Mouse (Mus musculus) lung, embryonic 14.5 days (tissue): ENCODE data around the gene Vcl. TPM values are rescaled to one million over a fixed set of nuclear protein-coding genes. Genes with fewer than 3 reads are reported as not detected.

ENCODE experiments used
- ATAC-seq: fragments of 200-750 bp; cut with Nextera tagmentation; 2 replicates; pipeline ENCODE4 v1.8.0; 2017; ENCODE audit warnings: mild to moderate bottlenecking, moderate TSS enrichment, moderate library complexity; ENCODE audit not compliant: insufficient read depth
- DNase-seq: peaks from one replicate; pipeline ENCODE4 v3.0.0-alpha.2; 2015
- H3K27ac ChIP-seq: fragments of 300-500 bp; sonication (generic); 2 replicates; pipeline ENCODE4 v1.5.1; 2014; ENCODE audit warnings: low read depth, mild to moderate bottlenecking, moderate library complexity
- H3K27me3 ChIP-seq: fragments of 300-500 bp; sonication (generic); 2 replicates; pipeline ENCODE4 v1.6.1; 2014; ENCODE audit warnings: low read length, control low read depth; ENCODE audit not compliant: insufficient read depth
- H3K36me3 ChIP-seq: fragments of 300-500 bp; sonication (generic); 2 replicates; pipeline ENCODE4 v1.6.1; 2014; ENCODE audit warnings: control low read depth; ENCODE audit not compliant: insufficient read depth
- H3K4me1 ChIP-seq: fragments of 300-500 bp; sonication (generic); 2 replicates; pipeline ENCODE4 v1.6.1; 2014; ENCODE audit warnings: antibody characterized with exemption, control low read depth; ENCODE audit not compliant: insufficient read depth
- H3K4me2 ChIP-seq: fragments of 300-500 bp; sonication (generic); 2 replicates; pipeline ENCODE4 v1.6.1; 2014; ENCODE audit warnings: mild to moderate bottlenecking
- H3K4me3 ChIP-seq: fragments of 300-500 bp; sonication (generic); 2 replicates; pipeline ENCODE4 v1.5.1; 2014; ENCODE audit warnings: low read depth, low read length
- H3K9ac ChIP-seq: fragments of 300-500 bp; sonication (generic); 2 replicates; pipeline ENCODE4 v1.6.1; 2014
- H3K9me3 ChIP-seq: fragments of 300-500 bp; sonication (generic); 2 replicates; pipeline ENCODE4 v1.6.1; 2016; ENCODE audit warnings: low read depth, low read length, control low read depth
- CTCF ChIP-seq: IDR thresholded peaks from 2 replicates; pipeline ENCODE4 v1.5.1; 2016; ENCODE audit warnings: antibody characterized with exemption, low read depth
- WGBS: fragments of 180-500 bp; shearing (Covaris S2); extraction: QIAGEN DNeasy Blood & Tissue Kit; methylation state at CpG from one replicate; pipeline ENCODE4 v1.1.7; 2014; 5-methylcytosine and 5-hydroxymethylcytosine counted together
- polyA plus RNA-seq: library from polyadenylated mRNA; unstranded; fragments of >200 nt; fragmentation: Nextera tagmentation; extraction: Ambion mirVana; gene quantifications from 2 replicates; pipeline ENCODE4 v1.2.1, GENCODE M21; 2014

Gene Vcl
- 64.3 and 69.5 TPM in 2 replicates for polyA plus RNA-seq

DNA sequence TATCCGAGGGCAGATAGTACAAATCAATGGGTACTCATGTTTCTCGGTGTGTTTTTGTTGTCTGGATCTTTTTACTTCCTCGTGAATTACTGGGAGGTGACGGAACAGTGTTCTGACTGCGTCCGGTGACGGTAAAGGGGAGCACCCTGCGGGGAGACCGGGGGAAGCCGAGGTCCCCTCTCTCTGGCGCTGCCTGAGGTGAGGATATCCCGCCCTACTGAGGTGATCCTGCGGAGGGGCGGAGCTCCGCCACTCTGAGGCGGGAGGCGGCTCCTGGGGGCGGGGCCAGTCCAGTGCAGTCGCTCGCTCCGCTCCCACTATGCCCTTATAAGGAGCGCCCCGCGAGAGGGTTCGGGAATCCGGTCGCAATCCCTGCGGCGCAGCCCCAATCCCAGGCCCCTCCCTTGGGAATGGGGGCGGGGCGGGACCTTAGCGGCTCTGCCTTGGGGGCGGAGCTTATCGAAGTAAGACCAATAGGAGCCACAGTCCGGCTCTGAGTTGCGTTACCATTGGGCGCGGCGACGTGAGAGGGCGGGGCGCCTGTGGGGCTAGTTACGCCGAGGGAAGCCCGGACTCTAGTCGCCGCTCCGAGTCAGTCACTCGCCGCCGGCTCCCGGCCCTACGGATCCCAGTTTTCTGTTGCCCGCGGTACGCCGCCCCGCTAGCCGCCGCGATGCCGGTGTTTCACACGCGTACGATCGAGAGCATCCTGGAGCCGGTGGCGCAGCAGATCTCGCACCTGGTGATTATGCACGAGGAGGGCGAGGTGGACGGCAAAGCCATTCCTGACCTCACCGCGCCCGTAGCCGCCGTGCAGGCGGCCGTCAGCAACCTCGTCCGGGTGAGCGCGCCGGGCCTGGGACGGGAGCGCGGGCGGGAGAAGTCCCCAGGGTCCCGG is at the start of gene Vcl:
Gene Vcl, plus strand, starts transcription at position 551 of the 898 bp plus-strand sequence.
- H3K27me3 ChIP-seq = no peaks in the 10 kb centered on the region
- H3K4me3 ChIP-seq = peak within 1 kb of the TSS; percentile 84
- peak within 1 kb of the TSS; percentile 80 for H3K9ac ChIP-seq
- no peaks in the 10 kb centered on the region for H3K9me3 ChIP-seq
- TF ChIP-seq CTCF = no peak
- ATAC-seq = peak; percentile 99
- peak; percentile 100 for DNase-seq
- peaks cover 4% of the 10 kb centered on the region; the same call in 1 of the 2 replicates for H3K4me1 ChIP-seq
- H3K36me3 ChIP-seq = no peaks in the 10 kb centered on the region
- WGBS = under 1% methylated on average over 88 of the region's 89 CpGs
- peak within 1 kb of the TSS; percentile 88 for H3K27ac ChIP-seq
- peak within 1 kb of the TSS; percentile 71 for H3K4me2 ChIP-seq

GRCm38 (mm10) chr14:20884691-20885090 is 44.5 kb upstream of the Vcl start:
- H3K36me3 ChIP-seq = no peaks in the 10 kb centered on the region
- WGBS = 63% methylated on average over 5 of the region's 5 CpGs
- ATAC-seq (no peak), DNase-seq (no peak)
- H3K9me3 ChIP-seq = no peaks in the 10 kb centered on the region
- H3K4me2 ChIP-seq = peak overlapping the region; percentile 19; the same call in 1 of the 2 replicates
- no peak overlapping the region for H3K4me3 ChIP-seq
- peaks cover 8% of the 10 kb centered on the region; the same call in 1 of the 2 replicates for H3K4me1 ChIP-seq
- no peaks in the 10 kb centered on the region for H3K27me3 ChIP-seq
- no peak overlapping the region for H3K9ac ChIP-seq
- H3K27ac ChIP-seq = 0 out of 2 replicates have a peak overlapping the region, but pooled peaks have one; percentile 10
- TF ChIP-seq CTCF = no peak

DNA sequence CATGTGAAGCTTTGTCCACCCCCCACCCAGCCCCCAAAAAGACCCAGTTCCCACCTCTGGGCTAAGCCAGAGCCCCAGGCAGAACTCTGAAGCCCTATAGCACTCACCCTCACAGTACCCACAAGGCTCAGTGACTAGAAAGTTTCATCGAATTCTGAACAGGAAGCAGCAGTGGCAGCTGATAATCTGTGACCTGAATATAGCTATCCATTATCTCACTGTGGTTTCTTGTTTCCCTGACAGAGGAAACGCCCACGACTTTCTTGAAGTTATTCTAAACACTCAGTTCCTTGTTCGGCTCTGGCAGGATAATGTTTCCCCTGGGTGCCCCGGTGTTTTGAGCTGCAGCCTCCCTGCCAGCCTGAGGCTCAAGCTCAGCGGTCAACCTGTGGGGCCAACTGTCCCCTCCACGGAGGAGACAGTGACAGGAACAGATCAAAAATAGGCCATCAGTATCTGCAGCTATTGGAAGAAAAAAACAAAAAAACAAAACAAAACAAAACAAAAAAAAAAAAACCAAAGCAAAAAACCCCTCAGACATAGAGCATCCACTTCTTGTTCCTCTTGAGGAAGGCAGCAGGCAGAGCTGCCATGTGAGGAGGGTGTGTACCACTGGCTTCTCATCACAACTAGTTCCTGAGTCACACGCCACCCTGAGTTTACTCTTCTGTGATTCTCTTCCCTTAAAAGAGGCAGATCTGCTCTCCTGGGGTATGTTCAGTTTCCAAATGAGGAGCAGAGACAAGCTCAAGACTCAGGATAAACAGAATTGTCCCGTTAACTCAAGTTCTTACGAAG is 43.9 kb upstream of the Vcl start:
- H3K9ac ChIP-seq = no peak overlapping the region
- H3K36me3 ChIP-seq = no peaks in the 10 kb centered on the region
- no peak for TF ChIP-seq CTCF
- WGBS = 21% methylated on average over 10 of the region's 10 CpGs
- ATAC-seq (peak; percentile 69), DNase-seq (peak; percentile 75)
- no peak overlapping the region for H3K4me3 ChIP-seq
- peak overlapping the region; percentile 42; the same call in 1 of the 2 replicates for H3K27ac ChIP-seq
- no peaks in the 10 kb centered on the region for H3K27me3 ChIP-seq
- H3K9me3 ChIP-seq = no peaks in the 10 kb centered on the region
- peak overlapping the region; percentile 19 for H3K4me2 ChIP-seq
- H3K4me1 ChIP-seq = peaks cover 8% of the 10 kb centered on the region; the same call in 1 of the 2 replicates

GRCm38 (mm10) chr14:20886266-20886665 is 42.9 kb upstream of the Vcl start:
- 45% methylated on average over 4 of the region's 4 CpGs for WGBS
- ATAC-seq = no peak
- Histone ChIP-seq H3K36me3 (no peaks in the 10 kb centered on the region), H3K9me3 (no peaks in the 10 kb centered on the region), H3K4me2 (no peak overlapping the region), H3K9ac (no peak overlapping the region), H3K4me1 (peaks cover 8% of the 10 kb centered on the region; the same call in 1 of the 2 replicates), H3K4me3 (no peak overlapping the region), H3K27ac (no peak overlapping the region), H3K27me3 (no peaks in the 10 kb centered on the region)
- peak; percentile 65 for DNase-seq
- TF ChIP-seq CTCF = peak; percentile 49

DNA sequence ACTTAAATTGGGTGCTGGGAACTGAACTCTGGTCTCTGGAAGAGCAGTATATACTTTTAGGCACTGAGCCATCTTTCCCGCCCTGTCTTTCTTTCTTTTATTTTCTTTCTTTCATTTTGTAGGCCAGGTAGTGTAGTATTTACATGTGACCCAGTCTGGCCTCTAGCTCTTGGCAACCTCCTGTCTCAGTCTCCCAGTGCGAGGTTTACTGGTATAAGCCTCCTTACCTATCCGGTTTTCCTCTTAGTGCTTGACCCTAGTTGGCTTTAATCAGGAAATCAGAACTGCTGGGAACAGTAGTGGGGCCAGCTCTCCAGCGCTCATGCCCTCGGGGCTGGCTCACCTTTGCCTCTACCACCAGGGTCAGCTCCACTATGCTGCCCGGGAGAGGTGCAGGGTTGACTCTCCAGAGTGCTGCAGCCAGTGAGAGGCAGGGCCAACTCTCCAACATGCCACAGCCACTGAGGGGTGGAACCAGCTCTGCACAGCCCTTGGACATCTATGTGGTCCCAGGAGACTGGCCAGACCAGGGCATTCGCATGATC is 41.6 kb upstream of the Vcl start:
- ATAC-seq (no peak), DNase-seq (no peak)
- WGBS = 91% methylated on average over 7 of the region's 7 CpGs
- H3K4me1 ChIP-seq = peaks cover 12% of the 10 kb centered on the region; the same call in 1 of the 2 replicates
- H3K4me2 ChIP-seq = no peak overlapping the region
- no peak overlapping the region for H3K27ac ChIP-seq
- H3K9me3 ChIP-seq = no peaks in the 10 kb centered on the region
- H3K9ac ChIP-seq = no peak overlapping the region
- H3K27me3 ChIP-seq = no peaks in the 10 kb centered on the region
- H3K4me3 ChIP-seq = no peak overlapping the region
- TF ChIP-seq CTCF = no peak
- H3K36me3 ChIP-seq = no peaks in the 10 kb centered on the region

GRCm38 (mm10) chr14:20891941-20892402 is 37.2 kb upstream of the Vcl start:
- Histone ChIP-seq H3K9me3 (no peaks in the 10 kb centered on the region), H3K9ac (no peak overlapping the region), H3K4me3 (no peak overlapping the region), H3K27ac (peak overlapping the region; percentile 79), H3K36me3 (no peaks in the 10 kb centered on the region), H3K4me1 (0 out of 2 replicates have a peak, but pooled peaks cover 6% of the 10 kb centered on the region), H3K4me2 (no peak overlapping the region; the same call in 1 of the 2 replicates), H3K27me3 (no peaks in the 10 kb centered on the region)
- TF ChIP-seq CTCF = no peak
- peak; percentile 76 for DNase-seq
- 21% methylated on average over 9 of the region's 9 CpGs for WGBS
- ATAC-seq = peak; percentile 81
